Mouse (Mus musculus): ENCODE results near the gene Ascc2. TPM values are rescaled to one million over a fixed set of nuclear protein-coding genes. Genes with fewer than 3 reads are reported as not detected.

Gene Ascc2
- polyA plus RNA-seq (2014; fragmentation: Nextera tagmentation; extraction: Ambion mirVana), result 36.7 and 39.2 TPM in 2 replicates

- peak within 1 kb of the TSS; percentile 85 for H3K4me2 ChIP-seq (ENCODE audit: low read depth, low read length, severe bottlenecking)
- H3K4me1 ChIP-seq (replicated peaks; ENCODE audit: control insufficient read depth, insufficient read depth, low read length), result no peaks in the 10 kb centered on the region; the same call in 1 of the 2 replicates
- no peaks in the 10 kb centered on the region for H3K36me3 ChIP-seq (ENCODE audit: control insufficient read depth, insufficient read depth, low read length)
- peak within 1 kb of the TSS; percentile 77 for H3K9ac ChIP-seq (ENCODE audit: low read length)
- DNase-seq (ENCODE audit: low spot score), result peak; percentile 97
- H3K27me3 ChIP-seq (ENCODE audit: control insufficient read depth, insufficient read depth, low read length), result no peaks in the 10 kb centered on the region
- no peaks in the 10 kb centered on the region for H3K9me3 ChIP-seq (ENCODE audit: control insufficient read depth, low read length)
- ATAC-seq (replicated peaks; ENCODE audit: low FRiP score), result peak; percentile 91
- peak within 1 kb of the TSS; percentile 83 for H3K4me3 ChIP-seq (ENCODE audit: low read depth, low read length)
- under 1% methylated on average over 35 of the region's 35 CpGs for WGBS
- H3K27ac ChIP-seq (ENCODE audit: low read depth, low read length), result no peak within 1 kb of the TSS
Observed at GRCm38 (mm10) chr11:4637534-4638234, at the start of gene Ascc2. Ascc2 (plus strand) TSS chr11:4637747.

DNA sequence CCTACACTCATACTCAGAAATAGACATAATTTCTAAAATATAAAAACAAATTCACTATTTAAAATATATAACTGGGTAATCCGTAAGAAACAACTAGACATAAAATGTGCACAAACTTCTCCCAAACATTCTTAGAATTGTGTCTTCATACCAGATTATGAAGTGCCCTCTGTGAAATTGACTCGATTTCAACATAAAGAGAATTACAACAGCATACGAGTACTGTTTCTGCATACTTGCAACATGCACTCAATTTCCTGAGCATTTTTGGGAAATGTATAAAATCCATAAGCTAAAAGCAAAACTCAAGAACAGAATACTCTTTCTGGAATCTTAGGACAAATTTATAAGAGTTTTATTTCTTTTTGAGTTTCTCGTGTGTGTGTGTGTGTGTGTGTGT lies 45.7 kb upstream of the Ascc2 start:
- Histone ChIP-seq H3K4me1 (replicated peaks; ENCODE audit: control insufficient read depth, insufficient read depth, low read length) (peaks cover 4% of the 10 kb centered on the region; the same call in 1 of the 2 replicates), H3K9ac (ENCODE audit: low read length) (no peak overlapping the region), H3K9me3 (ENCODE audit: control insufficient read depth, low read length) (no peaks in the 10 kb centered on the region), H3K4me2 (ENCODE audit: low read depth, low read length, severe bottlenecking) (no peak overlapping the region), H3K27ac (ENCODE audit: low read depth, low read length) (no peak overlapping the region), H3K27me3 (ENCODE audit: control insufficient read depth, insufficient read depth, low read length) (no peaks in the 10 kb centered on the region), H3K36me3 (ENCODE audit: control insufficient read depth, insufficient read depth, low read length) (no peaks in the 10 kb centered on the region), H3K4me3 (ENCODE audit: low read depth, low read length) (no peak overlapping the region)
- 91% methylated on average over 4 of the region's 4 CpGs for WGBS
- DNase-seq (ENCODE audit: low spot score) (no peak), ATAC-seq (replicated peaks; ENCODE audit: low FRiP score) (no peak)

DNA sequence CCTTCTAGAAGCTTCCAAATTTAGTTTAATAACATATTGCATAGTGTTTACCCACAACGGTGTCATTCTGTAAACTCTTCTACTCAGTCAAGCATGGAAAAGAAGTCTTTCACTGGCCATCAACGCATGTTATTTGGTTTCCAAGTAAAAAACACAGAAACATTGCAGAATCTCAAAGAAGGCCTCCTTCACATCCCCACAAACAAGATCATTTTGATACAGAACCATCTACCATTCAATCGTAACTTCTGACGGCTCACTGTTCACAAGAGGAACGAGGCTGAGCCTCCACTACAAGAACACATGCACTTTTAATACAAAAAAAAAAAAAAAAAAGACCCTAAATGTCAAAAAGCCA lies 44.1 kb upstream of the Ascc2 start:
- Histone ChIP-seq H3K9ac (ENCODE audit: low read length) (peak overlapping the region; percentile 93; the same call in 1 of the 2 replicates), H3K27ac (ENCODE audit: low read depth, low read length) (no peak overlapping the region)
- no peak for ATAC-seq (replicated peaks; ENCODE audit: low FRiP score)

DNA sequence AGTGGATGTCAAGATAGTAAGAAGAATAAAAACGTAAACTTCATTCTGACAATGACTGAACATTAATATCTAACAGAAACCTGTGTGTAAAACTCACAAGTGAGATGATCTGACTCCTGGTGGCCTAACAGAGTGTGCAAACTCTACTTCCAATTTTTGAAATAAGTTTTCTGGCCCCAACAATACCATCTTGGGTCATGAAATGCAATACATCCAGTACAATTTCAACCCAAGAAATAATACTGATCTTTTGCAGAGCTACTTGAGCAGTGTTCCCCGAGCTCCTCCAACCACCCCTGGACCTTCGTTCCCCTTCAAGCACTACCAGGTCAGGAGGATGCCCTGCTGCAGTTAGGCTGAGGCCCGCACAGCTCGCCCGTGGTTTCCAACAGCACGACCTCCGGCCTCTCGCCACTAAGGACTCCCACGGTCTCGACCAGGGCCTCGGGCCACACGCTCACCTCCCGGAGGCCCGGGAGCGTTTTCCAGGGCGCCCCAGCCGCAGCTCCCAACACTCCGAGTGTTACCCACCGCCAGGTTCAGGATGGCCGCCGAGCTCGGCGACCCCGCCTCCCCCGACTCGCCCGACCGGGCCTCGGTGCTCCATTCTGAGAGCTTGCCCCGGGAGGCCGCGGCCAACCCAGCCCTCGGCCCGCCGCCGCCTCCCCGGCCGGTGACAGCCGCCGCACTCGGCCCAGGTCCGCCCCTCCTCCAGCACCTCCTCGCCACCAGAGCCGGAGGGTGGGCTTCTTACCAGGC lies 43.5 kb upstream of the Ascc2 start:
- DNase-seq (ENCODE audit: low spot score) (no peak), ATAC-seq (replicated peaks; ENCODE audit: low FRiP score) (peak; percentile 89; the same call in 1 of the 2 replicates)
- Histone ChIP-seq H3K27me3 (ENCODE audit: control insufficient read depth, insufficient read depth, low read length) (no peaks in the 10 kb centered on the region), H3K4me3 (ENCODE audit: low read depth, low read length) (peak overlapping the region; percentile 92), H3K27ac (ENCODE audit: low read depth, low read length) (peak overlapping the region; percentile 83), H3K9ac (ENCODE audit: low read length) (peak overlapping the region; percentile 93), H3K9me3 (ENCODE audit: control insufficient read depth, low read length) (no peaks in the 10 kb centered on the region), H3K36me3 (ENCODE audit: control insufficient read depth, insufficient read depth, low read length) (no peaks in the 10 kb centered on the region), H3K4me1 (replicated peaks; ENCODE audit: control insufficient read depth, insufficient read depth, low read length) (peaks cover 4% of the 10 kb centered on the region; the same call in 1 of the 2 replicates), H3K4me2 (ENCODE audit: low read depth, low read length, severe bottlenecking) (peak overlapping the region; percentile 70)
- under 1% methylated on average over 39 of the region's 45 CpGs for WGBS

More for the DNA sequence above, 44.1 kb upstream of the Ascc2 start:
- Histone ChIP-seq H3K9me3 (ENCODE audit: control insufficient read depth, low read length) (no peaks in the 10 kb centered on the region), H3K4me2 (ENCODE audit: low read depth, low read length, severe bottlenecking) (peak overlapping the region; percentile 70), H3K27me3 (ENCODE audit: control insufficient read depth, insufficient read depth, low read length) (no peaks in the 10 kb centered on the region), H3K4me3 (ENCODE audit: low read depth, low read length) (peak overlapping the region; percentile 92), H3K36me3 (ENCODE audit: control insufficient read depth, insufficient read depth, low read length) (no peaks in the 10 kb centered on the region), H3K4me1 (replicated peaks; ENCODE audit: control insufficient read depth, insufficient read depth, low read length) (peaks cover 4% of the 10 kb centered on the region; the same call in 1 of the 2 replicates)
- 39% methylated on average over 5 of the region's 5 CpGs for WGBS
- no peak for DNase-seq (ENCODE audit: low spot score)

- peak within 1 kb of the TSS; percentile 93 for H3K9ac ChIP-seq (ENCODE audit: low read length)
- H3K9me3 ChIP-seq (ENCODE audit: control insufficient read depth, low read length), result no peaks in the 10 kb centered on the region
- peak; percentile 95 for ATAC-seq (replicated peaks; ENCODE audit: low FRiP score)
- H3K4me3 ChIP-seq (ENCODE audit: low read depth, low read length), result peak within 1 kb of the TSS; percentile 92
- peak; percentile 99 for DNase-seq (ENCODE audit: low spot score)
- peaks cover 4% of the 10 kb centered on the region; the same call in 1 of the 2 replicates for H3K4me1 ChIP-seq (replicated peaks; ENCODE audit: control insufficient read depth, insufficient read depth, low read length)
- peak within 1 kb of the TSS; percentile 70 for H3K4me2 ChIP-seq (ENCODE audit: low read depth, low read length, severe bottlenecking)
- no peaks in the 10 kb centered on the region for H3K27me3 ChIP-seq (ENCODE audit: control insufficient read depth, insufficient read depth, low read length)
- WGBS, result 6% methylated on average over 48 of the region's 53 CpGs
- no peaks in the 10 kb centered on the region for H3K36me3 ChIP-seq (ENCODE audit: control insufficient read depth, insufficient read depth, low read length)
- peak within 1 kb of the TSS; percentile 83 for H3K27ac ChIP-seq (ENCODE audit: low read depth, low read length)
Observed at GRCm38 (mm10) chr11:4594608-4595500, 42.7 kb upstream of the Ascc2 start, which contains the start of gene Mtmr3. Mtmr3 (minus strand) TSS chr11:4594863.

GRCm38 (mm10) chr11:4598411-4598810 lies 39.1 kb upstream of the Ascc2 start:
- H3K9ac ChIP-seq (ENCODE audit: low read length), result no peak overlapping the region
- no peak overlapping the region for H3K4me3 ChIP-seq (ENCODE audit: low read depth, low read length)
- no peaks in the 10 kb centered on the region for H3K9me3 ChIP-seq (ENCODE audit: control insufficient read depth, low read length)
- no peak overlapping the region for H3K4me2 ChIP-seq (ENCODE audit: low read depth, low read length, severe bottlenecking)
- peaks cover 3% of the 10 kb centered on the region; the same call in 1 of the 2 replicates for H3K4me1 ChIP-seq (replicated peaks; ENCODE audit: control insufficient read depth, insufficient read depth, low read length)
- DNase-seq (ENCODE audit: low spot score) (no peak), ATAC-seq (replicated peaks; ENCODE audit: low FRiP score) (no peak)
- H3K27me3 ChIP-seq (ENCODE audit: control insufficient read depth, insufficient read depth, low read length), result no peaks in the 10 kb centered on the region
- no peak overlapping the region for H3K27ac ChIP-seq (ENCODE audit: low read depth, low read length)
- no peaks in the 10 kb centered on the region for H3K36me3 ChIP-seq (ENCODE audit: control insufficient read depth, insufficient read depth, low read length)
- WGBS, result 82% methylated on average over 2 of the region's 2 CpGs

DNA sequence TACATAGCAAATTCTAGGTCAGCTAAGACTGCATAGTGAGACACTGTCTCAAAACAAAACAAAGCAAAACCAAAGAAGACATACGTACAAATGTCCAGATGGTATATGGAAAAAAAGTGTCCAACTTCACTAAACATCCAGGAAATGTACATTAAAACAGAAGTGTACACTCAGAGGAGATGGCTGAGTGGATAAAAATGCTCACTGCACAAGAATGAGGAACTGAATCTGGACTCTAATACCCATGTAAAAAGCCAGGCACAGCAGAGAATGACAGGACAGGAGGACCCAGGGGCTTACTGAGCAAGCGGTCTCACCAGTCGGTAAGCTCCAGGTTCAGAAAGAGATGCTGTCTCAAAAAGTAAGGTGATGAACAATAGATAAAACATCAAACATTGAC lies 37.6 kb upstream of the Ascc2 start:
- Histone ChIP-seq H3K4me3 (ENCODE audit: low read depth, low read length) (no peak overlapping the region), H3K4me2 (ENCODE audit: low read depth, low read length, severe bottlenecking) (no peak overlapping the region), H3K4me1 (replicated peaks; ENCODE audit: control insufficient read depth, insufficient read depth, low read length) (peaks cover 3% of the 10 kb centered on the region; the same call in 1 of the 2 replicates), H3K36me3 (ENCODE audit: control insufficient read depth, insufficient read depth, low read length) (no peaks in the 10 kb centered on the region), H3K9me3 (ENCODE audit: control insufficient read depth, low read length) (no peaks in the 10 kb centered on the region), H3K9ac (ENCODE audit: low read length) (no peak overlapping the region), H3K27ac (ENCODE audit: low read depth, low read length) (no peak overlapping the region), H3K27me3 (ENCODE audit: control insufficient read depth, insufficient read depth, low read length) (no peaks in the 10 kb centered on the region)
- ATAC-seq (replicated peaks; ENCODE audit: low FRiP score) (no peak), DNase-seq (ENCODE audit: low spot score) (no peak)
- WGBS, result 88% methylated on average over 3 of the region's 3 CpGs

DNA sequence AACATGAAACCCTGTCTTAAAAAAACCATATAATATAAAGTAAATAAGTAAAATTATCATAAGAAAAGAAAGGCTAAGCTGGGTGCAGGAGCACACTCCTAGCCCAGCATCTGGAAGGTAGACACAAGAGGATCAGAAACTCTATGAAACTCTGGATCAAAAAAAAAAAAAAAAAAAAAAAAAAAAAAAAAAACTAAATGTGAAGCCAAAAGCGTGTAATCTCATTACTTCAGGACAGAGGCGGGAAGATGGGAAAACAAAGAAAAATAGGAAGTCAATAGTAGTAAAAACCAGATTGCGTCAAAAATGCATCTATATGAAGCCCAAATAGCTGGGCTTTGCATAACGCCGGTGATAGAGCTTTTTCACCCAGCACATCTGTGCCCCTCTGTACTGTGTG lies 35.7 kb upstream of the Ascc2 start:
- WGBS, result 77% methylated on average over 5 of the region's 5 CpGs
- no peak overlapping the region for H3K4me3 ChIP-seq (ENCODE audit: low read depth, low read length)
- no peak for ATAC-seq (replicated peaks; ENCODE audit: low FRiP score)
- no peak overlapping the region for H3K9ac ChIP-seq (ENCODE audit: low read length)
- no peaks in the 10 kb centered on the region for H3K36me3 ChIP-seq (ENCODE audit: control insufficient read depth, insufficient read depth, low read length)
- peaks cover 3% of the 10 kb centered on the region; the same call in 1 of the 2 replicates for H3K4me1 ChIP-seq (replicated peaks; ENCODE audit: control insufficient read depth, insufficient read depth, low read length)
- no peak for DNase-seq (ENCODE audit: low spot score)
- H3K27ac ChIP-seq (ENCODE audit: low read depth, low read length), result no peak overlapping the region
- H3K9me3 ChIP-seq (ENCODE audit: control insufficient read depth, low read length), result no peaks in the 10 kb centered on the region
- H3K27me3 ChIP-seq (ENCODE audit: control insufficient read depth, insufficient read depth, low read length), result no peaks in the 10 kb centered on the region
- H3K4me2 ChIP-seq (ENCODE audit: low read depth, low read length, severe bottlenecking), result no peak overlapping the region

Measured in forebrain, embryonic 11.5 days (tissue).